Mouse (Mus musculus) bone marrow macrophage, adult 2 months (primary cell): ENCODE results near the gene Hnrnpr.

Experiments
- CTCF ChIP-seq: IDR thresholded peaks from 2 replicates; pipeline ENCODE4 v1.5.1; 2012; ENCODE audit warnings: low read depth, mild to moderate bottlenecking, low read length, moderate library complexity
- POLR2A ChIP-seq: IDR thresholded peaks from 2 replicates; pipeline ENCODE4 v1.6.1; 2012; ENCODE audit warnings: mild to moderate bottlenecking, low read depth, low read length, borderline replicate concordance

DNA sequence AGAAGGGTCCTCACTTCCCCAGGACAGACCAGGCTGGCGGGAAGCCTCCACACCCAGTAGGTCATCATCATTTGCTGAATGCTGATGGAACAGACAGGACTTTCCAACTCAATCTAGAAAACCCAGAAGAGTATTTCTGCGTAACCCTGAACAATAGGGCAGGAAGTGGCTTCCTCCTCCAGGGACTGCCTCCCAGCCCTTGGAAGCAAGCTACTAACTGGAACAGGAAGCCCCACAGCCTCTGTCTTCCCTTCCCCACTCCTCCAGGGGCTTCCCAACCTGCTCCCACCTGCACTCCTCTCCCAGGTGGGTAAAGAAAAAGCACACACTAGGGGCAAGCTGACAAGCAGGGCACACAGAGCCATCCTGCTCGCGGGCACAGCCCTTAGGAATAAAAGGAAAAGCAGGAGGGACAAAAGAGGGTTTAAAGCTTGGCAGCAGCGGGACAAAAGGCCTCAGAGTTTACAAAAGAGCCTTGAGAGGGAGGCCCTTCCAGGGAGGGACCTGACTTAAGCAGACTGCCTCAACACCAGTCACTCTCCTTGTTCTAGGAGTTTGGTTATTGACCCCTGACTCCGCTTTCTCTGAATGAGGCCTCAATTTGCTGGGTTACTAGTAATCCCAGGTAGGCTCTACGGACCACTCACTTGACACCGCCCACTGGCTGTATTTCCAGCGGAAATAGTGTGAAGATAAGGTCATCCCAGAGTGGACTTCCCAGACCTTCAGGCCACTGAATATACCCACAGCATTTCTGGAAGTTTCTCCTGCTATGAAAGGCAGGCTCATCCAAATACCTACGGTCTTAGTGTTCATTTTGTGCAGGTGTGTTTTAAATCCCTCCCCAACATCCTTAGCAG lies 27.9 kb upstream of the Hnrnpr start:
- TF ChIP-seq CTCF, result no peak
- TF ChIP-seq POLR2A, result no peak
